Mouse (Mus musculus) heart, postnatal 25 days (tissue): ENCODE data around the gene Dpy19l3. TPM values are rescaled to one million over a fixed set of nuclear protein-coding genes. Genes with fewer than 3 reads are reported as not detected.

Experiments
- DNase-seq: peaks from one replicate; pipeline ENCODE4 v3.0.0; 2022; ENCODE audit warnings: low spot score
- intact Hi-C: fragments of 180-260 bp; cut with DNase I; formaldehyde crosslinking; loops from one replicate; pipeline ENCODE4 v1.15.1; 2025
- total RNA-seq, 2 experiments: library from RNA; stranded (reverse); gene quantifications; 2 replicates each; pipeline ENCODE4 v1.2.3; 2021

Dpy19l3 gene
- 1 to 10 TPM; 2.1 to 4.6 TPM for total RNA-seq

DNA sequence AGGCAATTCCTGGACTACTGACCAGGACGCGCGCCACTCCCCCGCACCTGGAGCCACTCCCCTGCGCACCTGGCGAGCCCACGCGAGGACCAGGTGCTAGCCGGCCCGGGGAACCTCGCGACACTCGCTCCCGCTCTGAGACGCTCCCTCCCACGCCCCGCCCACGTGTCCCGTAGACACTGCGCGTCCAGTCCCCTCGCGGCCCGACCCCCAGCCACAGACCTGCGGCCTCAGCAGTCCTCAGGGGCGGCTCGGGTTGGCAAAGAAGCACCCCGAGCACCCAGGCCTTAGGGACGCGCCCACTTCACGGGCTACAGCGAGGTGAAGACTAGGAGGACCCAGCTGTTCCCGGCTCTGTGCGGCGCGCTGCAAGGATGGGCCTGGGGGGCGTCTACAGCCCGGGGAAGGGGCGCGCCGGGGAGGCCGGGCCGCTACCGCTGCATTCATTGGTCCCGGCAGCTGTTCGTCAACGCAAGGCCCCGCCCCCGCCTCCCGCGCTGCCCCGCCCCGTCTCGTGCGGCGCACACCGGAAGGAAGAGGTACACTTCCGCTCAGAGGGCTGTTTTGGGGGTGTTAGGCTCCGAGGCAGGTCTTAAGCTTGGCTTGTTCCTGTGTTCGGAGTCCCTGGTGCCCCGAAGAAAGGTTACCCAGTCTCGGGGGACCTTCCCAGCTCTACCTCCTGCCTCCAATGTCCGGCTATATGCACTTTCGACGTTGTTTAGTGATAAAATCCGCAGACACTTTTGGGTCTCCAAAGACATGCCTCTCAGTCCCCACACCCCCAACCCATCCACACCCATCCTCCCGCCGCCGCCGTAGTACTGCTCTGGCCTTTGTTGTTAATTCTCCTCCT, at the start of gene Dpy19l3:
Dpy19l3 (minus strand) TSS at position 422 of the 853 bp plus-strand sequence.
- DNase-seq: peak; percentile 75
- intact Hi-C loops: loop anchor here (10.0 kb wide), 1 partner anchor 199 kb away; the partner anchor contains the start of gene Nudt19

DNA sequence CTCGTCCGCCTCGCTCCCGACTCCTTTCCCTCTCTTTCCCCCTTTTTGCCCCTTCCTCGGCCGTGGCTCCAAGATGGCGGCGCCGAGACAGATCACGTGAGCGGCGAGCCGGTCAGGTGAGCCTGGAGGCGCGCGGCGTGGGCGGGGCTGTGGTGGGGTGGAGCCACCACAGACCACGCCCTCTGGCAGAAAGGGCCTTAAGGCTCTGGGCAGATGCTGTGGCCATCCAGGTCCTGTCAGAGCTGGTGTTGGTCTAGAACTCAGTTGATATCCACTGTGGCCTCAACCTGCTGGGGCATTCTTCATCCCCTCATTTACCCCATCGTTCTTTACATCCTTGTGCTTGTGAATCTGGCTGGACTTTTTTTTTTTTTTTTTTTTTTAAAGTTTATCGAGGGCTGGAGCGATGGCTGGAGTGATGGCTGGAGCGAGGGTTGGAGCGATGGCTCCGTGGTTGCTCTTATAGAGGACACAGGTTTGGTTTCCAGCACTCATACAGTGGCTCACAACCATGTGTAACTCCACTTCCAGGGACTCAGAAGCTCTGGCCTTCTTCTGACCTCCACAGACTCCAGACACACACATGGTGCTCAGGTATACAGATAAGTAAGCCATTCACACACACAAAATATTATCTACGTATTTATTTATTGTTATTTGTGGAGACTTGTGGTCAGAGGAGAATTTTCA, 48.8 kb upstream of the Dpy19l3 start, which contains the start of gene Zfp507:
Zfp507 (minus strand) TSS at position 98 of the 690 bp plus-strand sequence.
- intact Hi-C loops: no loop called here
- DNase-seq: peak; percentile 71

DNA sequence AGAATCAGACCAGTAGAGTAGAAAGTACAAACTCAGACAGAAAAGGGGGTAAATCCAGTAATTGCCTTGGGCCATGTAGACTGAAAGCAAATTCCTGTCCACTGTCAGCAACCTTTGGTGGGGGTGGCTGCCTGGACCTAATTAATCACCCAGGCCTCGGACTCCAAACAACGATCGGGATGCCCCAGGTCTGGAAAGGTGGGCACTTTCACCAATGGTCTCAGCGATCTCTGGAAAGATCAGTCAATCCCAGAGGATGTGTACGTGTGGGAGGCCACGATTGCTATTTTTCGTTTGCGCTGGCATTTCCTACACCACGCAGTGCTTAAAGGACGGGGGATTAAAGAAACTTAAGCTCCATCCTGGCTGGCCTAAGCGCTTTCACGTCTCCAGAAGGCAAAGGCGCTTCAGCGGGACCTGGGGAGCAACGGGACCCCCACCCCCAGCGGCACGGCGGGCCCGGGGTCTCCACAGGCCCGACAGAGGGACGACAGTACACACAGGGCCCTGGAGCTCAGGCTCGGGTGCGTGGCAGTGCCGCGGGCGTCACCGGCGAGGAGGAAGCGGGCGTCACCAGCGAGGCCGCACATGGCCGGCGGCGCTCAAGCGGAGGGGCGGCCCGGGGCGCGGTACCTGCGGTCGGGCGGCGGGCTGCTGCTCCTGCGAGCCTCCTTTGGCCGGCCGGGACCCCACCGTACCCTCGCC, 48.1 kb upstream of the Dpy19l3 start:
- DNase-seq: no peak
- intact Hi-C loops: no loop called here

DNA sequence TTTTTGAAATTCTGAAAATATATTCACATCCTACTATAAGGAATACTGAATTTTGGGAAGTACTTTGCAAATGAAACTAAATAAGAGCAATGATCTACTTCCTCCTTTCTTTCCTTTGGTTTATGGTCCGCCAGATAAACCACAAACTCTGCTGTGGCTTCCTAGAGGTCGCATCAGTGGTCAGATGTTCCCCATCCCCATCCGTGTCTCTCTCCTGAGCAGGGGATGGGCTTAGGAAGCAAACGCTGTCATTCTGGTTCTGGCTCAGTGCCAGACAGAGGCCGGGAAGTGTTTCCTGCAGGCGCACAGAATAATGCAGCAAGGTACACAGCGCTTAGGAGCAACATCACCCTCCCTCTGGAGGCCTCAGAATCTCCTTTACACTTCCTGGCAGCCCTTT, 41.9 kb upstream of the Dpy19l3 start:
- intact Hi-C loops: no loop called here
- DNase-seq: no peak

DNA sequence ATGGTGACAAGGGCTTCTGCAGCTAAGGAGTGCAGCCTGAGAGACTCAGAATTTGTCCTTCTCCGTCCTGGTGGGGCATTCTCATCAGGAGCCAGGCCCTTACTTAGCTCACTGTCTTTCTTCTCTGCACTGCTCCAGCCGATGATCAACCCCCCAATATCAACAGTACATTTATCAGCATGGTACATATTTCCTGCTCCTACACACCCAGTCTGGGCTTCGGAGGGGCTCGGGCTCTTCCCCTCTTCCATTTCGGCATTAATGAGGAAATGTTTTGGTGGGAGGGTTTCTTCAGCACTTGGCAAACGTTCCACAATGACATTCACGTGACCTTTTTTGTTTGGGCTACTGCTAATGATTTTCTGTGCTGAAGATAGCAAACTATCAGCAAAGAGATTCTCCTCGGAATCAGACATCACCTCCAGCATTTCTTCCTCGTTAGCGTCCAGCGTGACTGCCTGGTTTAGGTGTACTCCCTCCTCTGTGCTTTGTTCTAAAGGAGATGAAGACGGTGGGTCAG, 40.0 kb upstream of the Dpy19l3 start:
- intact Hi-C loops: no loop called here
- no peak for DNase-seq

DNA sequence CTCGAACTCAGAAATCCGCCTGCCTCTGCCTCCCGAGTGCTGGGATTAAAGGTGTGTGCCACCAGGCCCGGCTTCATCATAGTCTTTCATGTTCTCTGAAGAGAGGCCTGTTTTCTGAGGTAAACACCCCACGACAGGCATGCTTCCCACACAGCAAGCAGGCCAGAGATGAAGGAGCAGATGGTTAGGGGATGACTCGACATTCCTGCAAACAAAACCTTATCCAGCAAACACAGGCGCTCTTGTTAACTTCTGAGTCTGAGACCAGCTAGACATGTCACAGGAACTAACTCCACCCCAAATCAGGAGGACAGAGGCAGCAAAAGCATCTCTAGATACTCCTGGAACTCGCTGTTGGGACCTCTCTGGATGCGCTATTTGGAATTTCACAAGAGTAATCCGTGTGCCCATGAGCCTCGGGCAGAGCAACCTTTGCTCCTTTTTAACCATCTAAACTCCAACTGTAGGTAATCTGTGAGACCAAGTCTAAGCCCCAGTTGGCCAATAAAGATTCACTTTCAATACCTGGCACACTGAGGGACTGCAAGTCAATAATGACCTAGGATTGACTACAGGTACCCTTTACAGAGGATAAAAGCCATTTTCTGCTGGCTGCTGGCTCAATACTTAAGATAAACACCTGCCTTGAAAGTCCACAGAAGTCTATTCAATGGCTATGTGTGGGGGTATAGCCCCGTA, 38.0 kb upstream of the Dpy19l3 start:
- no peak for DNase-seq
- intact Hi-C loops: no loop called here

DNA sequence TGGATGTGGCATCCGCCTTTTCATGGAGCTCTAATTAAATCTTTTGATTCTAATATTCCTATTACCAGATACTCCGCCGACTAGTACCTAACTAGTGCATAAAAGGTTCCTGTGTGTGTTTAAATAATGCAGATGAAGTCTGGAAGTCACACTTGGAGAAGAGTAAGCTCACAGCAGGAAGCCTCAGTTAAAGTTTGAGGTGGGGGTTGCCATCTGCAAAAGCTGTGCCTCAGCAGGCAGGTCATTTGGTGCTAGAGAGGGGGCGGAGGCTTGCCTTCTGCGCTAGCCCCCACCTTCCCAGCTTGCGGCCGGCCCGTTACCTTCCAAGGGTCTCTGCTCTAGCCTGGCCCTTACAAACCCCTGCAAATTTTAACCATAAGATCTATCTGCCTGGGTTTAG, 36.7 kb upstream of the Dpy19l3 start:
- intact Hi-C loops: no loop called here
- DNase-seq: no peak

DNA sequence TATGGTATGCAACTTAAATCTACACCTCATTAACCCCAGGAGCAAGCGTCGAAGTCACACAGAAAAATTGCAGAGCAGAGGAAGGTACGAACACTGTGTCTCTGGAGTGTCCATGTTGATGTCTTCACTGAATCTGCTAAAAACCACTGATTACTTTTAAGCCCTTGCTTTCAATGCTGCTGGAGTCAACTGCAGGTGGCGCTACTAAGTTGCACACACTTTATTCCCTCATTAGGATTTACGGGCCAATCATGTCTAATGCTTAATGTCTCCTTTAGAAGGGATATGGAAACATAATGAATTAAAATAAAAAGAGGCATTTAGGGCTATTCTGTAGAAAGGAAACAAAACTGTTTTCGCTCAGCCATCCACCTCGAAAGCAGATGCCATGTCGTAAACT, 35.9 kb upstream of the Dpy19l3 start:
- DNase-seq: no peak
- intact Hi-C loops: no loop called here

DNA sequence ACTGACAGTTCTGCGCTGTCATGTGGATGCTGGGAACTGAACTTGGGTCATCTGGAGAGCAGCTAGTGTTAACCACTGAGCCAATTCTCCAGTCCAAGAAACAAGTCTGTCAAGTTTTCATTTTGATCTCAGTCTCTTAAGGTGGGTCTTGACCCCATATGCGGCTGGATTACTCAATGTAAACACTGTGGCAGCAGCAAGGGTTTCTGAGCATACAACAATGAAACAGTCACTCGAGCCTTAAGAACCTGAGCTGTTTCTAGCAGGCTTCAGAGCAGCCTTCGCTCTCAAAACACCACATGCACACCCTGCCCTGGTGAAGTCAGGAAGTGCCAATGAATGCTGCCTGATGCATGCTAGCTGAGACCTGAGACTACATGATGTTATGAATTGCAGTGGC, 31.3 kb upstream of the Dpy19l3 start:
- DNase-seq: no peak
- intact Hi-C loops: no loop called here

DNA sequence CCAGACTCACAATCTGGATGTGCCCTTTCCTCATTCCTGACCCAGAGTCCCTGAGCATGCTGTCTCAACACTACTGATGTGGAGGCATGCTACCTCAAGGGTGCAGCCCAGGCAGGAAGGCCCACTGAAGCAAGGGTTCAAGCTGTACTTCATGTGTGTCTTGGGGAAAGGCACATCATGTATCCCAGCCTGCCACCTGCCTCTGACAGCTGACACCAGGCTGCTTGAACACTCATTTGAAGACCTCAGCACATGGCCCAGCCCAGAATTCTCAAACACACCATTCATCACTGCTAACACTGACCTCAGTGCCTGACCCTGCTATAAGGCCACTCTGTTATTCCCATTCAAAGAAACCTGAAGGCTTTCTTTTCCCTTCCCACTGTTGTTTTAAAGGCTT, 28.0 kb upstream of the Dpy19l3 start:
- no peak for DNase-seq

DNA sequence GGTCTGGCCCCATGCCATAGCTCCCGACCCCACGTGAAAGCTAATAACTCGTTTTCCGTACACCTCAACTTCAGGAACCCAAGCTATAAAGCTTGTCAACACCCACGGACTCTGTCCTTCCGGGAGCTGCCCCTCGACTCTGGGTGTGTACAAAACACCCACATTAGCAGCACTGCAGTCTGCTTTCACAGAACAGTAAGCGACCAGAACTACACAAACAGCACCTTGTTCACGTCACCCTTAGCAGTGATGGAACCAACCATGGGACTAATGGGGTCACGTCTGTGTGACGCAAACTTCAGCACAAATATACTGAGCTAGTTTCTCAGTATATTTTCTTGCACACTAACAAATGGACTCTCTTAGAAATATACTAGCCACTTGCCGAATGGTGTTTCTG, 19.9 kb upstream of the Dpy19l3 start:
- intact Hi-C loops: no loop called here
- no peak for DNase-seq

More for the DNA sequence above, 28.0 kb upstream of the Dpy19l3 start:
- intact Hi-C loops: no loop called here

DNA sequence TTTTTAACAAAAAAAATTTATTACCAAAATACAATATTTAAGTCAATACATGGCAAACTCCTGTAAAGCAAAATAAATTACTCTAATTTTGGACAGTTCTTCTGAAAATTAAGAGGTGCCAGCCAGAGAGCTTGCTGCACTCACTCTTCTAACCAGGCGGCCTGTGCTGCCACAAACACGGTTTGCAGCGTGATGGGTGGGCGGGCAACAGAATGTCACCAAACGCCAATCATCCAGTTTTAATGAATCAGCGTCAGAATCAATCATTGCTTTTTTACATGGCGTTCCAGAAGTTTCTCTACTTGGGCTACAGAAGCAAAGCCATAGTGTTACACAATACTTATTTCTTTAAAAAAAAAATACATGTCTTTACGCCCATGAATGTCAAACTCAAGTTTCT, 18.1 kb upstream of the Dpy19l3 start:
- intact Hi-C loops: no loop called here
- no peak for DNase-seq

DNA sequence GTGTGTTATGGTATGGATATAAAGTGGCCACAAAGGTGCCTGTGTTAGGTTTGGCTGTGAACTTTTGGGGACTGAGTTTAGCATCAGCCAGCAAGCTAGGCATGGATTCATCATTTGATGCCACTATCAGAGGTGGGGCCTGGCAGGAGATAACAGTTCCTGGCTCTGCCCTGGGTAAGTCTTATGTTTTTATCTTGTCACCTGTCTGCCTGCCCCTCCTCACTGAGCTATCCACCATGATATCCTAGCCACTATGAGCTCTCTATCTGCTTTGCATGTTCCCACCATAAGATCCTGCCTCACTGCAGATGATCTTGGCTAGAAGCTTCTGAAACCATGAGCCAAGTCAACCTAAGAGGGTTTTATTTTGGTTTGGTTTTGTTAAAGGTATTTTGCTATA, 16.9 kb upstream of the Dpy19l3 start:
- intact Hi-C loops: no loop called here
- no peak for DNase-seq

DNA sequence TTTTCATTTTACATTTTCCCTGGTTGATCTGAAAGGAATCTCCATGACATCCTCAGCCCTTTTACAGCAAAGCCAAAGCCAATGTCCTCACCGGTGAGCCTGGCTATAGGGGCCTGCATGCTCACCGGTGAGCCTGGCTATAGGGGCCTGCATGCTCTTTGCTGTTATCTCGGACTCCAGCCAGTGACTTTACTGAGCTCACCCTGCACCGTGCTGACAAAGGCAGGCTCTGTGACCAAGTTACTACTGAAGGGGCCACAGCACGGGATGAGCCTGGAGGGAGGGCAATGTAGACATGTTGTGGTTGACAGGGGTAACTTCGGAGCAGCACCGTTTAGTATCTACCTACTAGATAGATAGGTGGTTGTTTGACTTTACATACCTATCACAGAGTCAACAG, 15.9 kb upstream of the Dpy19l3 start:
- intact Hi-C loops: no loop called here
- DNase-seq: no peak

DNA sequence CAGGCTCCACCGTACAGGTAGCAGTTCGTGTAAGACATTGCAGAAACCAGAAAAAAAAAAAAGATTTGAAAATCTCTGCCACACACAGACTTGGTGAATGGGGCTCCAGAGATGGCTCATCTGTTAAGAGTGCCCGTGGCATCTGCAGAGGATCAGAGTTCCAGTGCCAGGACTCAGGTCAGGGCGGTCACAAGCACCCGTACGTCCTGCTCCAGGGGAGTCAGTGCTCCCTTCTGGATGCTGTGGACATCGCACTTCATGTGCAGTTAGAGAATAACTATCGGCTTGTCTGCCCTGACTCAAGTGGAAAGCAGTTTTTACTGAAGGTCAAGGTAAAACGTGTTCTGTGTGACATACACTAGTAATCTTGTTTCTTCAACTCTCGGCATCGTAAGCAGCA, 10.2 kb upstream of the Dpy19l3 start:
- intact Hi-C loops: no loop called here
- DNase-seq: no peak

DNA sequence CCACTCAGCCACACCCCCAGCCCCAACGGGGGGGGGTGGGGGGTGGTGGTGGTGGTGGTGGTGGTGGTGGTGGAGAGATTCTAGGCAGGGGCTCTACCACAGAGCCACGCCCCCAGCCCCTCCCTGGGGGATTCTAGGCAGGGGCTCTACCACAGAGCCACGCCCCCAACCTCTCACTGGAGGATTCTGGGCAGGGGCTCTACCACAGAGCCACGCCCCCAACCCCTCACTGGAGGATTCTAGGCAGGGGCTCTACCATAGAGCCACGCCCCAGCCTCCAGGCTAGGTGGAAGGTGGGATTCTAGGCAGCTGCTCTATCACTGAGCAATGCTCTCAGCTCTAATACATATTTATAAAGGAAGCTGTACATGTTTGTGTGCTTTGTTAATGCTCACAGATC, 7.5 kb upstream of the Dpy19l3 start:
- intact Hi-C loops: no loop called here
- DNase-seq: no peak

DNA sequence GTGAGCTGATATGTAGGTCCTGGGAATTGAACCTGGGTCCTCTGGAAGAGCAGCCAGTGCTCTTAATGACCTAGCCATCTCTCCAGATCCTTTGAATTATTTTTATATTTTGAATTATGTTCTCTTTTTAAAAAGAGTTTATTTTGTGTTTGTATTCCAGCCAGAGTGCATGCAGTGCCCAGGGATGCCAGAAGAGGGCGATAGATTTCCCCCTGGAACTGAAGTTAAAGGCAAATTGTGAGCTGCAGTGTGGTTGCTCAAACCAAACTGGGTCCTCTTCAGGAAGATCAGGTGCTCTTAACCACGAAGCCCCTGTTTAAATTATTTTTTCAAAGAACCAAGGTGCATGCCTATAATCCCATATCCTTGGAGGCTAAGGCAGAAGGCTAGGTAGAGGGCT, 5.3 kb upstream of the Dpy19l3 start:
- intact Hi-C loops: loop anchor here (10.0 kb wide), 1 partner anchor 205 kb away; the partner anchor contains the start of gene Nudt19
- DNase-seq: no peak

DNA sequence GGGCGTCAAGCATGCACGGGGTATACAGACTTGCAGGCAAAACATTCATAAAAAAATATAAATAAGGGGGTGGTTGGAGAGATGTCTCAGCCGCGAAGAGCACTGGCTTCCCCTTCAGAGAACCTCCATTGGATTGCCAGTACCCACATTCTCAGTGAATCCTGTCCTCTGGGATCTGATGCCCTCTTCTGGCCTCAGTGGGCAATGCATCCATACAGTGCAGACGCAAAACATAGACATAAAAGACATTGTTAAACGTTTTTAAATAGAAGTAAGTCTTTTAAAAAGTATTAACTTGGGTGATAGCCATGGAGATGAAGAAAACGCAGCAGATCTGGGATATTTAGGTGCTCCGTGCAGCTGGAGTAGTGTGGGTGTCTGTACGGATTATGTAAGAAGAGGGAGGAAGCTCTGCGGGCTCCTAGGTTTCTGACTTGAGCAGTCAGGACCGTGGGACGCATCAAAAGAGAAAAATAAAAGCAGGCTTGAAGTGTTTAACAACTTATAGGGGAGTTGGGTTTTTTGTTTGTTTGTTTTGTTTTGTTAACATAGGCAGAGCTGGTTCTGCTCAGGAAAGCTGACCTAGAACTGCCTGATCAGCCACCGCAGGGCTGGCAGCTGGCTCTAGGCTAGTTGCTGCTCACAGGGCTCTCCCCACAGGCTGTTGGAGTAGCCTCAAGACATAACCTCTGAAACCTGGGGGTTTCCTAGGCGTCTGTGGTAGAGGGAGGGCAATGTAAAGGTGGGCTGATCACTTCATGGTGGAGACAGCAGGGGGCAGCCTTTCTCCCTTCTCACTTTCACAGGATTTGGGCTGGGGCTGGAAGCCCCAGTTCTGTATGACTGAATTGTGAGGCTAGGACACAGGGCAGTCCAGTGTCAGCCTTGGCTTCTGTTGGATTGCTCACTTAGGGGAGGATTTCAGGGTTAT, 2.5 kb upstream of the Dpy19l3 start:
- no peak for DNase-seq
- intact Hi-C loops: loop anchor here (10.0 kb wide), 1 partner anchor 202 kb away; the partner anchor contains the start of gene Nudt19

DNA sequence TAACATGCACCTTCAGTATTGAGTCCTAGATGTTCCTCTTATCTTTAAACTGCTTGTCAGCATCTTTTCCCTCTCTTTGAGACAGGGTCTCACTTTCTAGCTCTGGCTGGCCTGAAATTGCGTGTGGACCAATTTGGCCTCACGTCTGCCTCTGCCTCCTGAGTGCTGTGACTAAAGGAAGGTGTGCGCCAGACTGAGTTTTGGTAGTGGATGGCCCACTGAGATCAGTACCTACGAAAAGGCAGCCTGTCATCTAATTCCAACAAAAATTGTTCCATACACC, 573 bp upstream of the Dpy19l3 start:
- intact Hi-C loops: loop anchor here (10.0 kb wide), 1 partner anchor 200 kb away; the partner anchor contains the start of gene Nudt19
- DNase-seq: no peak
